Mouse (Mus musculus): Measurements from ENCODE around the gene Sirt6.

DNA sequence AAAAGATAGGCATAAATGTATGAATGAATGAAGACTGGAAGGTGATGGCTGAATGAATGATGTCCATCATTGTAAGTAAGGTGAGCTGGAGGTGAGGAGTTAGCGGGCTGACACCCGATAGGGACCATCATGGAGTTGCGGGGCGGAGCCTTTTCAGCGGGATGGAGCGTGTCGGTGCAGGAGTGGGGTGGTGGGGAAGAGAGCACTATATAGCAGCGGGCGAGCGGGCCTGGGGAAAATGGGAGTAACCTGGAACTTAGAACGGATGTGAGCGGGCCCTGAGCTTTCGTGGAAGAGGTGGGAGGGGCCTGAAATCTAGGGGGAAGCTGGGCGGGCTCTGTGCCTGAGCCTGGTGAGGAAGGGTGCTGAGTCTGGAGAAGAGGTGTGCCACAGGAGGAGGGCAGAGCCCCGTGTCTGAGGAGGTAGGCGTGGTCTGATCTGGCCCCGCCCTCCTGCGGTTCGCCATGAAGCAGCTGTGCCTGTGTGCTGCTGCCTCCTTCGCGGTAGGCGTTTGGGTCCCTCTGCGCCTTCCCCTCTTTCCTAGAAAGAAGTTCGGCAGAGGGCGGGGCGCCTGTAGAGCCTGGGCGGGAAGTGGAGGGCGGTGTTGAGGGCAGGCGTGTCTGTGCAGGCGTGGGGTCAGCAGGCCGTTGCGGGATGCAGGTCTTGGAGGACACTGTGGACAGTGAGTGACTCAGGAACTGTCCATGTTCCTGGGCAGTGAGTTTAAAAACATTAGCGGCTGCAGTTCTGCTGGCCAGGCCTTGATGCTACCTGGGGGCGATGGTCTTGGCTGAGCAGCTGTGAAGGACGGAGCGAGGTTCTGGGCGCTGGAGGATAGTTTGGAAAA, 5.9 kb upstream of the Sirt6 start:
- no peak for TF ChIP-seq ZC3H11A (IDR thresholded peaks at IDR 0.05; ENCODE audit: borderline replicate concordance, low read depth, low read length)
- no peak for TF ChIP-seq MAFK (IDR thresholded peaks at IDR 0.05; ENCODE audit: insufficient read depth, low read depth, low read length)
